Mouse (Mus musculus) hindbrain, postnatal 0 days (tissue): ENCODE data around the gene Ncoa3. TPM values are rescaled to one million over a fixed set of nuclear protein-coding genes. Genes with fewer than 3 reads are reported as not detected.

Experiments used
- ATAC-seq: fragments of 200-750 bp; cut with Nextera tagmentation; 2 replicates; pipeline ENCODE4 v1.8.0; 2017; ENCODE audit warnings: mild to moderate bottlenecking, moderate TSS enrichment, moderate library complexity
- DNase-seq: peaks from one replicate; pipeline ENCODE4 v3.0.0-alpha.2; 2015; ENCODE audit warnings: low spot score
- H3K27ac ChIP-seq: fragments of 300-500 bp; sonication (generic); 2 replicates; pipeline ENCODE4 v1.5.1; 2014; ENCODE audit warnings: mild to moderate bottlenecking
- H3K27me3 ChIP-seq: fragments of 300-500 bp; sonication (generic); 2 replicates; pipeline ENCODE4 v1.6.1; 2014; ENCODE audit warnings: low read length, mixed read lengths; ENCODE audit not compliant: insufficient read depth
- H3K36me3 ChIP-seq: fragments of 300-500 bp; sonication (generic); 2 replicates; pipeline ENCODE4 v1.6.1; 2014; ENCODE audit warnings: low read length, mixed read lengths; ENCODE audit not compliant: insufficient read depth
- H3K4me1 ChIP-seq: fragments of 300-500 bp; sonication (generic); 2 replicates; pipeline ENCODE4 v1.6.1; 2014; ENCODE audit warnings: antibody characterized with exemption, low read length, mixed read lengths; ENCODE audit not compliant: insufficient read depth
- H3K4me2 ChIP-seq: fragments of 300-500 bp; sonication (generic); 2 replicates; pipeline ENCODE4 v1.6.1; 2014; ENCODE audit warnings: low read depth, mild to moderate bottlenecking, low read length, moderate library complexity, mixed read lengths
- H3K4me3 ChIP-seq: fragments of 300-500 bp; sonication (generic); 2 replicates; pipeline ENCODE4 v1.5.1; 2014; ENCODE audit warnings: low read length
- H3K9ac ChIP-seq: fragments of 300-500 bp; sonication (generic); replicated peaks from 2 replicates; pipeline ENCODE4 v1.6.1; 2014; ENCODE audit warnings: mild to moderate bottlenecking, low read length, moderate library complexity, mixed read lengths
- H3K9me3 ChIP-seq: fragments of 300-500 bp; sonication (generic); 2 replicates; pipeline ENCODE4 v1.6.1; 2016; ENCODE audit warnings: low read length, mixed read lengths
- CTCF ChIP-seq: IDR thresholded peaks from 2 replicates; pipeline ENCODE4 v1.5.1; 2016; ENCODE audit warnings: antibody characterized with exemption, control low read depth, low read depth
- WGBS: fragments of 180-500 bp; shearing (Covaris S2); extraction: QIAGEN DNeasy Blood & Tissue Kit; methylation state at CpG from one replicate; pipeline ENCODE4 v1.1.7; 2014; 5-methylcytosine and 5-hydroxymethylcytosine counted together
- polyA plus RNA-seq: library from polyadenylated mRNA; unstranded; fragments of >200 nt; fragmentation: Nextera tagmentation; extraction: Ambion mirVana; gene quantifications from 2 replicates; pipeline ENCODE4 v1.2.1, GENCODE M21; 2015
- total RNA-seq: library from RNA; depleted of rRNA; stranded (reverse); fragments of >200 nt; gene quantifications from 2 replicates; pipeline ENCODE4 v1.2.3, GENCODE M21; 2014

The Ncoa3 gene
- total and polyA plus RNA-seq, 2 experiments from 2014 or later = 10.8 to 28.3 TPM

DNA sequence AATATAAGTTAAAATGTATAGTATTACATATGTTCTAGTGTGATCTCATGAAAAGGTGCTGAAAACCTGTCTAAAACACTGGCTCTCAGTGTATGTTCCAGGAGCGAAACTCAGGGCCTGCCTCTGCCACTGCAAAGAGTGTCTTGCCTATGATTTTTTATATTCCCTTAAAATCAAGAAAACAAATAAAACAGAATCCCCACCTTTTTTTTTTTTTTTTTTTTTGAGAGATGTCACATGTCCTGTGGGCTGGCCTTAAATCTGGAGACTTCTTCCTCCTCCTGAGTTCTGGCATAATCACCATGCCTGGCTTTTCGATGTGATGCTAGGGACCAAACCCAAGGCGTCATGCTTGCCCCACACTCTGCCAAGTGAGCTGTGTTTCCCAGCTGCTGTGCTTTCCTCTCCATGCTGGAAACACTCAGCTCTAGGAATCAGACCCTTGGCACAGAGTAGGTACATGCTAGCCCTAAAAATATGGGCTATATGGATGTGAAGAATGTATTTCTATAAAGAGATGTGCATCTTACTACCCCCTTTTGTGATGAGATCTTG is 17.0 kb downstream of the Ncoa3 start:
- Histone ChIP-seq H3K9me3 (no peaks in the 10 kb centered on the region), H3K4me2 (no peak overlapping the region), H3K36me3 (no peaks in the 10 kb centered on the region), H3K27me3 (no peaks in the 10 kb centered on the region), H3K4me3 (no peak overlapping the region), H3K27ac (peak overlapping the region; percentile 51; the same call in 1 of the 2 replicates), H3K4me1 (0 out of 2 replicates have a peak, but pooled peaks cover 12% of the 10 kb centered on the region), H3K9ac (no peak overlapping the region)
- TF ChIP-seq CTCF = no peak
- 62% methylated on average over 3 of the region's 3 CpGs for WGBS
- no peak for ATAC-seq
- peak; percentile 40 for DNase-seq

DNA sequence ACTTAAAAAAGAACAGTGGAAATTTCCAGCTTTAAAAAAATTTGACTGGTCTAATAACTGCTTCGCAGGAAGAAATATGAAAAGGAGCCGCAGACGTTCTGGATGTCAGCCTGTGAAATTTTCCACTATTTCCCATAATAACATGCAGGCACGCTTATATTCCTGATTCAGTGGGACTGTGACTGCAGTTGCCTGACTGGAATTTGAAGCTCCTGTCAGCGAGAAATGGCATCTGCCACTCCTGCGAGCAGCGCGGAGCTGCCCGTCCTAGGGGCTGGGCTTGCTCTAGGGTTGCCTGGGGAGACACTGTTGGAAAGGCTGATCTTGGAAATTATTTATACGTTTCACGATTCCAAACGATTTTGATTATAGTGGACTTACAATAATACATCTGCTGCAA is 17.9 kb downstream of the Ncoa3 start:
- Histone ChIP-seq H3K36me3 (no peaks in the 10 kb centered on the region), H3K4me2 (no peak overlapping the region), H3K9ac (no peak overlapping the region), H3K27me3 (no peaks in the 10 kb centered on the region), H3K4me3 (no peak overlapping the region), H3K9me3 (no peaks in the 10 kb centered on the region), H3K27ac (no peak overlapping the region), H3K4me1 (0 out of 2 replicates have a peak, but pooled peaks cover 12% of the 10 kb centered on the region)
- DNase-seq = no peak
- no peak for ATAC-seq
- no peak for TF ChIP-seq CTCF
- 42% methylated on average over 12 of the region's 12 CpGs for WGBS

GRCm38 (mm10) chr2:166011422-166011821 is 19.0 kb downstream of the Ncoa3 start:
- no peak overlapping the region for H3K9ac ChIP-seq
- DNase-seq (no peak), ATAC-seq (no peak)
- WGBS = 70% methylated on average over 3 of the region's 3 CpGs
- TF ChIP-seq CTCF = no peak
- H3K9me3 ChIP-seq = no peaks in the 10 kb centered on the region
- no peak overlapping the region for H3K4me3 ChIP-seq
- no peaks in the 10 kb centered on the region for H3K27me3 ChIP-seq
- 0 out of 2 replicates have a peak, but pooled peaks cover 12% of the 10 kb centered on the region for H3K4me1 ChIP-seq
- no peaks in the 10 kb centered on the region for H3K36me3 ChIP-seq
- H3K4me2 ChIP-seq = no peak overlapping the region
- no peak overlapping the region for H3K27ac ChIP-seq

DNA sequence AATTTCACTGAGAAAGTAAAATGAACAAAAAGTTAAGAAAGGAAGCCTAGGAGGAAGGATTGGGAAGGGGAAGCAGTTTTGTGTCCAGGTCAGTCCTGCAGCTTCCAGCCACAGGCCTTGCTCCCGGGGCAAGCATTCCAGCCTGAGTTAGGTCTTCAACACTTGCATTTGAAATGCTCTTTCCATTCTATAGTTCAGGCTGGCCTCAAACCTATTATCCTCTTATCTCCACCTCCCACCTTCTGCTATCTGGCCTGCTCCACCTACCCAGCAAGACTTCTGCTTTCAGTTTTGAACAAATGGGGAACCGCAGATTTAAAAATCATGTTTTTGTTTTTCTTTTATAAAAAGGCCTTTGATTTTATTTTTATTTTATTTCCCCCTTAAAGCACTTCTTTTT is 19.7 kb downstream of the Ncoa3 start:
- TF ChIP-seq CTCF = no peak
- Histone ChIP-seq H3K27me3 (no peaks in the 10 kb centered on the region), H3K4me2 (no peak overlapping the region), H3K9me3 (no peaks in the 10 kb centered on the region), H3K27ac (no peak overlapping the region), H3K4me3 (no peak overlapping the region), H3K36me3 (no peaks in the 10 kb centered on the region), H3K4me1 (0 out of 2 replicates have a peak, but pooled peaks cover 12% of the 10 kb centered on the region), H3K9ac (no peak overlapping the region)
- ATAC-seq (no peak), DNase-seq (no peak)
- 63% methylated on average over 2 of the region's 2 CpGs for WGBS

DNA sequence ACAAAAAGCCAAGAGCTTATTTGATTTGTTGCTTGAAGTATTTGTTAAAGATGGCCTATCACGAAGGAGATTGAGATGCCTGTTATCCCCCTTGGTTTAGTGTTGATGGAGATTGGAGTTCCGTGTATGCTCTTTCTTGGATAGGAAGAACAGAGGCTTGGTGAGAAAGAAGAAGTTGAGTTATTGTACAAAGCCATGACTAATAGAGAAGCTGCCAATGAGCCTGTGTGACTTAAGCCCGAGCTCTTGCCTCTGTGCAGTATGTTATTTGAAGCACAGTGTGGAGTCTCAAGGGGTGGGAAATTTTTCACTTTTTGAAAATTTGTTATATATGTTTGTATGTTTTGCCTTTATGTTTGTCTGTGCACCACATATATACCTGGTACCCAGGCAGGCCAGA is 26.3 kb downstream of the Ncoa3 start:
- H3K4me3 ChIP-seq = no peak overlapping the region
- H3K9me3 ChIP-seq = no peaks in the 10 kb centered on the region
- peaks cover 13% of the 10 kb centered on the region; the same call in 1 of the 2 replicates for H3K4me1 ChIP-seq
- H3K4me2 ChIP-seq = no peak overlapping the region
- TF ChIP-seq CTCF = no peak
- no peak overlapping the region for H3K9ac ChIP-seq
- WGBS = 75% methylated on average over 3 of the region's 3 CpGs
- no peaks in the 10 kb centered on the region for H3K36me3 ChIP-seq
- H3K27me3 ChIP-seq = no peaks in the 10 kb centered on the region
- H3K27ac ChIP-seq = no peak overlapping the region
- DNase-seq = no peak
- ATAC-seq = no peak

- Histone ChIP-seq H3K4me1 (peaks cover 13% of the 10 kb centered on the region; the same call in 1 of the 2 replicates), H3K27ac (no peak overlapping the region), H3K4me2 (no peak overlapping the region), H3K9ac (no peak overlapping the region), H3K27me3 (no peaks in the 10 kb centered on the region), H3K9me3 (no peaks in the 10 kb centered on the region), H3K36me3 (no peaks in the 10 kb centered on the region), H3K4me3 (no peak overlapping the region)
- ATAC-seq = no peak
- no peak for TF ChIP-seq CTCF
- WGBS = 86% methylated on average over 2 of the region's 2 CpGs
- no peak for DNase-seq
Measured at GRCm38 (mm10) chr2:166020026-166020425, 27.6 kb downstream of the Ncoa3 start.

GRCm38 (mm10) chr2:166021073-166021610 is 28.7 kb downstream of the Ncoa3 start:
- DNase-seq (peak; percentile 55), ATAC-seq (peak; percentile 43; the same call in 1 of the 2 replicates)
- WGBS = 7% methylated on average over 4 of the region's 4 CpGs
- H3K27me3 ChIP-seq = no peaks in the 10 kb centered on the region
- H3K9me3 ChIP-seq = no peaks in the 10 kb centered on the region
- H3K4me1 ChIP-seq = peaks cover 13% of the 10 kb centered on the region; the same call in 1 of the 2 replicates
- H3K9ac ChIP-seq = no peak overlapping the region
- H3K27ac ChIP-seq = peak overlapping the region; percentile 86
- no peak for TF ChIP-seq CTCF
- no peak overlapping the region for H3K4me3 ChIP-seq
- no peak overlapping the region; the same call in 1 of the 2 replicates for H3K4me2 ChIP-seq
- H3K36me3 ChIP-seq = no peaks in the 10 kb centered on the region
